Mouse (Mus musculus) right cerebral cortex, adult 2 months (tissue): ENCODE results near the gene Abcd2.
A peak's percentile ranks its signal among the peaks of the same experiment; 100 is the strongest.

Experiments used
- DNase-seq, 2 experiments: peaks; one replicate each; pipeline ENCODE4 v3.0.0; 2021 to 2022; ENCODE audit warnings: low spot score in 2 of 2

Abcd2 gene

DNA sequence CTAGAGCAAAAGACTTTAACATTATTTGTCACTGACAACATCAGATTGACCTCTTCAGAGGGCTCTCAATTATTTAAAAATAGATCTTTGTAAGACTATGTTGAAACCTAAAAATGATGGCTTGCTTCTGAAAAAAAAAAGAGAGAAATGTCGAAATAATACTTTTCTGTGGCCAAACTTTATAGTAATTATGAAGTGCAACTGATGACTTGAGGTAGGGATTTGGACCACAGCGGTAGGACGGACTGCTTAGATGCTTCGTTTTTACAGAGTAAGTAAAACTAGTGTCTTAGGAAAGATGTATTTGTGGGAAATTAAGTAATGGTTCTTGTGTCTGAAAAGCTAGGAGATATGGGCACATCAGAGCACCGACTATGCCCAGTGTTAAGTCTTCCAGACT, 30.4 kb downstream of the Abcd2 start:
- DNase-seq: no peak

DNA sequence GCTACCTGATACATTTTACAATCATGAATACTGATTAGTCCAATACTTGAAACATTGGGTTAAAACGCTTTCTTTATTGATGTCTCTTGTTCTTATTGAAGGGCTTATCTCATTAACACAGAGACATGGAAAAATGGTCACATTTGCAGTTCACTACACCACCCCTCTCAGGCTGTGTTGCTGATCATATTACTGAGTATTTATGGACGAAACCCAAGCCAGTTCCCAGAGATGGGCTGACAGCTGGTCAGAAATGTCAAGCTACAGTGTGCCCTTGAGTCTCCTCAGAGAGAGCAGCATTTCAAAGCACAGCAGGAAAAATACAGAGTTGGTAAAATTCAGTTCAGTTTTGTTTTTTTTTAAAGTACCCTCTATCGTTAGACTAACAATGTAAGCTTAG, 38.3 kb downstream of the Abcd2 start:
- DNase-seq: no peak

DNA sequence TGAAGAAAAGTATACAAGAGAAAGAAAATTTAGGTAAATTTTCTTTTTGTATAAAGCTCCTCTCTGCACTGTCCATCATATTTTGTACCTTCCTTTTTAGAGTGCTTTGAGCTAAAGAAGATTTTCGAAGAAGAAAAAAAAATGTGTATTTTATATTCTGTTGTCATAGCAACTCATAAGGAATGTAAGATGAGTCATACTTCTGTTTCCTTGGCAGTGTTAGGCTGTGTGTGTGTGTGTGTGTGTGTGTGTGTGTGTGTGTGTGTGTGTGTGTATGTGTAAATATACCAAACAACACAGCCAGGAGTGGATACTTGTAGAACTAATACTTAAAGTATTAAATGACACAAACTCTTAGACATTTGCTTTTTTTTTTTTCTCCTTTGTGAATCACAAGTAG, 39.0 kb downstream of the Abcd2 start:
- DNase-seq: peak; percentile 59 to 72

DNA sequence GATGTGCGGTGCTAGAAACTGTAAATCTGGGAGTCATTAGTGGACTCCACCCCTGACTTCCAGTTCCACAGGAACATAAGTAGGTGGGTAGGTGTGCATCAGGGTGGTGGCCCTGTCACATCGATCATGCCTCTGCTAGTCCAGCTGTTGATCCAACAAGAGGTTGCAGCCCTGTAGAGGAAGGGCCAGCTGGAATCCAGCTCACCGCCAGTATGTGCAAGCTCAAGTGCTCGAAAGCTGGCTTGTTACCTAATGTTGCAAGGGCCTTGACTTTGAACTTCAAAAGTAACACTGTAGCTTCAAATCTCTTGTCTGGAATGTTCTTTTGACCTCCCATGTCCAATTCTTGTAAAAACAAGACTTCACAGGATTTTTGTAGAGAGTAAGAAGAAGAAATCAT, 67.0 kb downstream of the Abcd2 start:
- no peak for DNase-seq

DNA sequence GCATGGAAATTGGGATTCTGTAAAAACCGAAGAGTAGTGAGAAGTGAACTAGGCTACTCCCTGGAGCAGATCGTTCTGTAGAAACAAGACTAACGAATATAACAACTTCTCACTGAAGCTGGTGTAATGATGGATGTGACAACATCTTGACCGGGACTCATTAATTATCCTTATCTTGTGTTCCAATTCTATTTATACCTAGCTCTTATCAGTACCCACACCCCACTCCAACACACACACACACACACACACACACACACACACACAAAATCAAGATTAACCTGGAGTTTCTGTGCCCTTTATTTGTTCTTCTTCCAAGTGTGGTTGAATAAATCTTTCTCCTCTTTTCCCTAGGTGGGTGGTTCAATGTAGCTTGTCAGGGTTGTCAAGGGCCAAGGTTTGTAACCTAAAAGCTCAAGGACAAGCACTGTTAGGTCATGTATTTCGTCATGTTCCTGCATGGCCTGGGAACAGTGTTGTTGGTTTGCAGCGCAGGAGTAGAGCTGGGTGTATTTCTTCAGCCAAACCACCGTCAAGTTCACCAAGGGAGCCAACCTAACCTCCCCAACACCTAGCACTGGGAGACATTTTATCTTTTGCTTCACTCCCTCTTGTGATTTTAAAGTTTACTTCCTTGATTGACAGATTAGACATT, 78.9 kb downstream of the Abcd2 start:
- DNase-seq: no peak

DNA sequence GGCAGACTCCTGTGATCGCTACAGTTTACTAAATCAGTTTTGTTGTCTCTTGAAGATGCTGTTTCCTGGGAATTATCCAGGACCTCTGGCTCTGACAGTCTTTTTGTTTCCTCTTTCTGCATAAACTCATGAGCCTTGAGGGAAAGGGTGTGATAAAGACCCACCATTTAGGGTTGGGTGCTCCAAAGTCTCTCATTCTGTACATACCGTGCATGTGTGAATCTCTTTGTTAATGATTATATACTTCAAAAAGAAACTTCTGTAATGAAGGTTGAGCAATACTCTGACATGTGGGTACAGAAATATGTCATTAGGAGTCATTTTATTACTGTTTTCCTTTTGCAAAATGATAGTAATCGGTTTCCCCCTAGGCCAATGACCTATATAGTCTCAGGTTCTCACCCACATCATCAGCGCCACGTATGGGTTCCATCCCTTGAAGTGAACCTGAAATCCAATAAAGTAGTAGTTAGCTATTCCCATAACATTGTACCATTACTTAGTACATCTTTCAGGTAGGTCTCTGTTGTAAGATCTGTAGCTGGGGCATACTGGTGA, 83.4 kb downstream of the Abcd2 start:
- no peak for DNase-seq

DNA sequence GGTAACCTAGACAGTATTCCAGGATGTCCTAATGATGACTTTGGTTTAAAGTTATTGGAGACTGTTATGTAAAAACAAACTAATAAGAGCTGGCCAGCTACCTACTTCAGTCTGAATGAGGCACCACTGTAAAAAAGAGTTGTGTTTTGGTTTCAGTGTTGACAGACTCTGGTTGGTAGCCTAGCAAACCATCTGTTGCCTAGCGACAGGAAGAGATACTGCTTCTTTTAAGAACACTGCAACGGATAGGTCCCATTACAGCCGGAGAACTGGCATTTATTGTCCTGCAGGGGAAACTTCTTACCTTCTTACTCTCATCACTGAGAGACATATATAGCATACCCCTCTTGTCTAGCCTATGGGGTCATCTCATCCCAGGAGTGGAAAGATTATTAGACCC, 86.7 kb downstream of the Abcd2 start:
- DNase-seq: peak; percentile 3 to 15

DNA sequence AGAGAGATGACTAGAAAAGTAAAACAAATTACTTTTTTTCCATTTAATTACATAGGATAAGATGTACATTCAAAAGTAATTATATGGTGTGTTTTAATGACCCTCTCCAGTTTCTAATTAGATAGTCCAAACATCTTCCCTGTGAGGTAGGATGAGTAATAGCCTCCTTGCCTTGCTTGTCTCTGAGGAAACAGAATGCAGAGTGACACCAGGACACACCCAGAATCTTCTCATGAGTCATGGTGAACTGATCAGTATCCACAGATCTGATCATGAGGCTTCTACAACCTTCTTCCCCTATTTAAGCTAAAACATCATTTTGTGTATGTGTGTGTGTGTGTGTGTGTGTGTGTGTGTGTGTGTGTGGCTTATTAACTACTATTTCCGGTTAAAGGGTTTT, 87.3 kb downstream of the Abcd2 start:
- no peak for DNase-seq

DNA sequence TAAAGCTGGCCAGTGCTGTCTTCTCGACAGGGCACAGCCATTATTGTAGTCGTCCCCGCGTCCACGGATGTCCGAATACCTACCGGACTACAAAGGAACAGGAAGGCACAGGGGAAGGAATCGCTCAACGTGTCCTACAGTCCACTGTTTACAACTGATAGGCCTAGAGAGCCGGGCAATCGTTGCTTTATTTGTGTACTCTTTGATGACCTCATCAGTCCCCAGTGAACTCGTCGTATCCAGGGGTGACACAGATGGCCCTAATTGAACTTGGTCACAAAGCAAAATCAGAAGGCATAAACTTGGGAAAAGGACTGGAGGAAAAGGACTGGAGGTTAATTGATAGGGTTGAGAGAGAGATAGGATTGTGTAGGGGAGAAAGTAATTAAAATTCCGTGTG, 87.8 kb downstream of the Abcd2 start:
- no peak for DNase-seq

DNA sequence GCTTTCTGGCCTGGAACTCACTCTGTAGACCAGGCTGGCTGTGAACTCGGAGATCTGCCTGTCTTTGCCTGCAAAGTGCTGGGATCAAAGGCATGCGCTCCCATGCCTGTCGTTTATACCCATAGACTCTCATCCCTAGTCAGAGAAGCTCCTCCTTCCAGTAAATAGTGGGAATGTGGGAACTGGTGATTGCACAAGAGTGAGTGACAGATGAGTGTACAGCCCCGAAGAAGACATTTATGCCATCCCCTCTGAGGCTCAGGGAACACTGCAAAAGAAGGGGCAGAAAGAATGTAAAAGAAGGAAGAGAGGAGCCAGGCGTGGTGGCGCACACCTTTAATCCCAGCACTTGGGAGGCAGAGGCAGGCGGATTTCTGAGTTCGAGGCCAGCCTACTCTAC, 88.3 kb downstream of the Abcd2 start:
- no peak for DNase-seq

DNA sequence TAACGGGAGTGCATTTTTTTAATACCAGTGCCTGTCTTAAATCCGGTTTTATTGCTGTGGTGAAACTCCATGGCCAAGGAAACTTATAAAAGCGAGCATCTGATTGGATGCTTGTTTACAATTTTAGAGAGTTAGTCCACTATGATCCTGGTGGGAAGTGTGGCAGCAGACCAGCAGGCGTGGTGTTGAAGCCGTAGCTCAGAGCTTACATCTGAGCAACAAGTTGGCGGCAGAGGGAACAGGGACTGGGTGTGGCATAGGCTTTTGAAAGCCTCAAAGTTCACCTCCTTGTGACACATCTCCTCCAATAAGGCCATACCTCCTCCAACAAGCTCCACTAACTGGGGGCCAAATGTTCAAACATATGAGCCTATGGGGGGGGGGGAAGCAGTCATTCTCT, 95.0 kb downstream of the Abcd2 start:
- no peak for DNase-seq
